Mouse (Mus musculus) cortical plate, adult 2 months (tissue): Measurements from ENCODE around the gene Mettl5.

Experiments used
- CTCF ChIP-seq: fragments of 200-500 bp; IDR thresholded peaks from 2 replicates; pipeline ENCODE4 v1.5.1; 2011; ENCODE audit warnings: mild to moderate bottlenecking, control low read depth, low read length; ENCODE audit not compliant: insufficient read depth; ENCODE audit errors: extremely low read depth
- POLR2A ChIP-seq: fragments of 200-500 bp; IDR thresholded peaks from 2 replicates; pipeline ENCODE4 v1.6.1; 2011; ENCODE audit warnings: mild to moderate bottlenecking, low read length, control low read depth; ENCODE audit not compliant: insufficient read depth; ENCODE audit errors: extremely low read depth

DNA sequence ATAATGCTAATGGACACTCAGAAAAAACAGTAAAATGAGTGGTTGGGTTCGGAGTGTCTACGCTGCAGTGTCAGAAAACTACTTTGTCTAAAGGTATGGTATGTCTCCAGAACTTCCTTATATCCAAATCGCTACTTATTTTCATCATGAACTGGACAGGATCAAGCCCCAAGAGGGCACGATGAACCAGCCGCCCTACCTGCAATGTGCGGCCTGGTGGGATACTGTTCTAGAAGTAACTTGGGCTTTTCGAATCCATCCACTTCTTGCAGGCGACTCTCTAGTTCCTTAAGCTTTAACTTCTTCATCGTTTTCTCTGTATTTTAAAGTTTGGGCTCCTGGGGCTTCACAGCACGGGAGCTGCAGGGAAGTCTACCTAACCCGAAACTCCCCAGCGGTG lies 365 bp downstream of the Mettl5 start:
- TF ChIP-seq CTCF, result no peak
- no peak for TF ChIP-seq POLR2A
